Comparison of ENCODE assay signal across 21 mouse cellular contexts in the genomic region with DNA sequence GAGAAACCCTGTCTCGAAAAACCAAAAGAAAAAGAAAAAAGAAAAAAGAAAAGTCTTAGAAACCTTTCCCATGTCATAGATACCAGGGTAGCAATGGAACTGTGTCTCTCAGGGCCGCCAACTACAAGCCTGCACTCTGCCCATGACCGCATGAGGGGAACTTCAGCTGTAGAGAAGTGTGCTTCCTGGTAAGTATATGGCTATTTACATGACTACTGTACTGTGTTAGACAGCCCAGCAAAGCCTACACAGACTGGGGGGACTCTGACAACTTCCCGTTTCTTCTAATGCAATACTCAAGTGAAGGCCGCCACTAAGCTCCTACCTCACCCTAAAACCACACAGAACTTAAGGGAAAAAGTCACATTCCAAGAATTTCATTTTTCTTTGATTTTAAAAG. TPM values are rescaled to one million over a fixed set of nuclear protein-coding genes. Genes with fewer than 3 reads are reported as not detected.
DNase-seq lines count a peak whose midpoint lies in the region; ATAC-seq and TF ChIP-seq lines count a peak whose summit lies in the region.
"Had no signal": no experiment of that assay in that cellular context is flagged by ENCODE, and none has a peak within 500 bp of the region (broad histone marks: within the 10 kb centered on the region; RNA-seq: fewer than 3 reads in every experiment).

No protein-coding gene starts in this region.

- H3K4me3 ChIP-seq in lung, postnatal 0 days (ENCODE audit: low read depth, low read length), result no peak overlapping the region
- H3K4me3 ChIP-seq in forebrain, embryonic 14.5 days (ENCODE audit: low read depth, low read length), result no peak overlapping the region
- H3K4me3 ChIP-seq in hindbrain, postnatal 0 days (ENCODE audit: low read length), result no peak overlapping the region
- H3K4me3 ChIP-seq: embryonic facial prominence, embryonic 10.5 days; embryonic facial prominence, embryonic 12.5 days; forebrain, embryonic 12.5 days; forebrain, embryonic 15.5 days had no signal

- no peak overlapping the region for H3K27ac ChIP-seq in lung, postnatal 0 days (ENCODE audit: low read length)
- H3K27ac ChIP-seq in forebrain, embryonic 14.5 days (ENCODE audit: low read depth, low read length), result no peak overlapping the region
- H3K27ac ChIP-seq in hindbrain, postnatal 0 days, result no peak overlapping the region
- H3K27ac ChIP-seq: embryonic facial prominence, embryonic 10.5 days; embryonic facial prominence, embryonic 12.5 days; forebrain, embryonic 12.5 days; forebrain, embryonic 15.5 days had no signal

- H3K9me3 ChIP-seq in lung, postnatal 0 days (ENCODE audit: low read length), result no peaks in the 10 kb centered on the region
- H3K9me3 ChIP-seq in forebrain, embryonic 14.5 days (replicated peaks; ENCODE audit: control insufficient read depth, low read length), result no peaks in the 10 kb centered on the region
- no peaks in the 10 kb centered on the region for H3K9me3 ChIP-seq in hindbrain, postnatal 0 days (ENCODE audit: low read length)
- H3K9me3 ChIP-seq: embryonic facial prominence, embryonic 10.5 days; embryonic facial prominence, embryonic 12.5 days; forebrain, embryonic 12.5 days; forebrain, embryonic 15.5 days had no signal

- H3K9ac ChIP-seq in lung, postnatal 0 days (replicated peaks; ENCODE audit: low read depth), result no peak overlapping the region
- no peak overlapping the region for H3K9ac ChIP-seq in forebrain, embryonic 14.5 days (ENCODE audit: low read length)
- H3K9ac ChIP-seq in hindbrain, postnatal 0 days (replicated peaks; ENCODE audit: low read length), result no peak overlapping the region
- H3K9ac ChIP-seq: embryonic facial prominence, embryonic 12.5 days; forebrain, embryonic 12.5 days; forebrain, embryonic 15.5 days; forebrain, postnatal 0 days had no signal

- H3K36me3 ChIP-seq in lung, postnatal 0 days (ENCODE audit: insufficient read depth, low read length), result peaks cover 27% of the 10 kb centered on the region; the same call in 1 of the 2 replicates
- H3K36me3 ChIP-seq in forebrain, embryonic 14.5 days (ENCODE audit: control insufficient read depth, insufficient read depth, low read length), result peaks cover 73% of the 10 kb centered on the region
- H3K36me3 ChIP-seq in hindbrain, postnatal 0 days (ENCODE audit: insufficient read depth, low read length), result peaks cover 57% of the 10 kb centered on the region

- no peak for ATAC-seq in lung, postnatal 0 days
- ATAC-seq in common myeloid progenitor, adult 5-6 weeks (replicated peaks; ENCODE audit: low read depth, poor library complexity, severe bottlenecking), result peak; percentile 86
- peak; percentile 32 to 67; a peak in 2 of 4 replicates for ATAC-seq in hematopoietic stem cell, adult 5-6 weeks (replicated peaks in 1 of 2; ENCODE audit: insufficient read depth in 1 of 2, low FRiP score in 2 of 2, low TSS enrichment in 1 of 2, low read depth in 1 of 2, poor library complexity in 2 of 2, severe bottlenecking in 2 of 2)
- peak; percentile 91 for ATAC-seq in megakaryocyte progenitor cell, adult 5-6 weeks (replicated peaks; ENCODE audit: poor library complexity)
- no peak for ATAC-seq in forebrain, embryonic 14.5 days
- no peak for ATAC-seq in hindbrain, postnatal 0 days
- ATAC-seq: forebrain, embryonic 15.5 days; forebrain, postnatal 0 days had no signal

- DNase-seq in lung, postnatal 0 days (ENCODE audit: low spot score), result peak; percentile 5
- no peak for DNase-seq in lung, postnatal 14 days
- DNase-seq in forebrain, embryonic 14.5 days (ENCODE audit: low spot score), result no peak
- no peak for DNase-seq in layer of hippocampus, adult 8-10 months (ENCODE audit: low spot score in 2 of 2)
- no peak for DNase-seq in hindbrain, postnatal 0 days (ENCODE audit: low spot score)
- DNase-seq: adrenal gland, adult 2 months; adrenal gland, postnatal 10 days; adrenal gland, postnatal 25 days; cerebellum, adult 11-12 months; cerebellum, adult 2 months; cerebellum, adult 9-11 months; cerebellum, postnatal 36 days; forebrain, postnatal 0 days had no signal

- TF ChIP-seq CTCF in lung, postnatal 0 days (IDR thresholded peaks at IDR 0.05), result no peak
- no peak for TF ChIP-seq CTCF in hindbrain, postnatal 0 days (IDR thresholded peaks at IDR 0.05; ENCODE audit: low read depth)

- H3K4me2 ChIP-seq in lung, postnatal 0 days (replicated peaks; ENCODE audit: low read depth, low read length), result no peak overlapping the region
- no peak overlapping the region for H3K4me2 ChIP-seq in forebrain, embryonic 14.5 days (ENCODE audit: low read length)
- H3K4me2 ChIP-seq in hindbrain, postnatal 0 days (ENCODE audit: low read depth, low read length), result no peak overlapping the region
- H3K4me2 ChIP-seq: embryonic facial prominence, embryonic 12.5 days; forebrain, embryonic 12.5 days; forebrain, embryonic 15.5 days had no signal

- WGBS in lung, postnatal 0 days, result 88% methylated on average over 5 of the region's 5 CpGs
- WGBS in forebrain, embryonic 14.5 days, result 94% methylated on average over 5 of the region's 5 CpGs
- 97% methylated on average over 5 of the region's 5 CpGs for WGBS in hindbrain, postnatal 0 days

- no peak for TF ChIP-seq EP300 in lung, postnatal 0 days (IDR thresholded peaks at IDR 0.05)

- no peaks in the 10 kb centered on the region for H3K4me1 ChIP-seq in lung, postnatal 0 days (ENCODE audit: insufficient read depth, low read depth, low read length)
- H3K4me1 ChIP-seq in forebrain, embryonic 14.5 days (ENCODE audit: control insufficient read depth, insufficient read depth, low read length), result no peaks in the 10 kb centered on the region
- H3K4me1 ChIP-seq in hindbrain, postnatal 0 days (ENCODE audit: insufficient read depth, low read length), result no peaks in the 10 kb centered on the region
- H3K4me1 ChIP-seq: embryonic facial prominence, embryonic 10.5 days; embryonic facial prominence, embryonic 12.5 days; forebrain, embryonic 12.5 days; forebrain, embryonic 15.5 days had no signal

- H3K27me3 ChIP-seq in lung, postnatal 0 days (replicated peaks; ENCODE audit: insufficient read depth, low read length), result no peaks in the 10 kb centered on the region
- H3K27me3 ChIP-seq in forebrain, embryonic 14.5 days (replicated peaks; ENCODE audit: control insufficient read depth, insufficient read depth, low read length), result no peaks in the 10 kb centered on the region
- no peaks in the 10 kb centered on the region for H3K27me3 ChIP-seq in hindbrain, postnatal 0 days (ENCODE audit: insufficient read depth, low read length)
- H3K27me3 ChIP-seq: embryonic facial prominence, embryonic 12.5 days; forebrain, embryonic 12.5 days; forebrain, embryonic 15.5 days had no signal

RNA-seq across cellular contexts. Expression of a gene that starts 14.8 kb away (rescaled TPM):
- polyA plus RNA-seq in lung, postnatal 0 days (2015; fragmentation: Nextera tagmentation; extraction: Ambion mirVana), result 11.2 and 11.8 TPM in 2 replicates
- 0.78 and 2.8 TPM in 2 replicates for total RNA-seq in common myeloid progenitor, adult 5-6 weeks (2017)
- 1.7 and 3.6 TPM in 2 replicates for total RNA-seq in hematopoietic stem cell, adult 5-6 weeks (2017)
- total RNA-seq in megakaryocyte progenitor cell, adult 5-6 weeks (2015), result 3.3 TPM in 2 replicates
- 4.2 and 4.4 TPM in 2 replicates for total RNA-seq in megakaryocyte progenitor cell, adult 5-6 weeks (2017)
- polyA plus RNA-seq in forebrain, embryonic 14.5 days (2014; fragmentation: Nextera tagmentation; extraction: Ambion mirVana), result 6.6 and 7.8 TPM in 2 replicates
- total RNA-seq in layer of hippocampus, adult 8-10 months (2022), result 1 to 10 TPM; 1.8 to 5.1 (median 2.6) TPM
- 3.4 and 3.6 TPM in 2 replicates for total RNA-seq in hindbrain, postnatal 0 days (2014; rRNA removed)
- 6.6 and 7.4 TPM in 2 replicates for polyA plus RNA-seq in hindbrain, postnatal 0 days (2015; fragmentation: Nextera tagmentation; extraction: Ambion mirVana)
- total RNA-seq: MEL had no signal

Comparison
In these comparisons a context has a peak if more than half of its experiments do, and no peak if none do; other contexts are left out.
1. ATAC-seq: peak in common myeloid progenitor, adult 5-6 weeks (single experiment), hematopoietic stem cell, adult 5-6 weeks (2 of 2) and megakaryocyte progenitor cell, adult 5-6 weeks (single experiment); none in lung, postnatal 0 days (single experiment), forebrain, embryonic 14.5 days (single experiment) and hindbrain, postnatal 0 days (single experiment).